Mouse (Mus musculus) cerebellum, postnatal 14 days (tissue): ENCODE measurements around the gene Il9.

Experiments used
- DNase-seq, 2 experiments: peaks; one replicate each; pipeline ENCODE4 v3.0.0; 2021; ENCODE audit warnings: mixed read lengths in 2 of 2

The Il9 gene

DNA sequence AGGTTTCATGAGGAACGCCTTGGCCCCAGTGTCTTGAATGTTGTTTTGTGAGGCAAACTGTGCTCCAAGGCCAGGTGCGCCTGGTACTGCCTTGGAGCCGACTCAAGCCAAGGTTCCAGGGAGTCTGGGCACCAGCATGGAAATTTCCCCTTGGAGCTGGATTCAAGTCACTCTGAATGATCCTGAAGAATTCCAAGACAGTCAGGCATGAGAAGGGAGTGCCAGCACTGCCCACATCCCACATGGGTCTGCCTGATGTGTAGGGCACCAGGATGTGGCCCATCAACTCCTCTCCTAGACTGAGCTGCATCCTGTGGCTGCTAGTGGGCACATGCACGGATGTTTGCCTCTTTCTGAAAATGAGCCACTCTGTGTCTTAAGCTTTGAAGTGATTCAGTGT is 13.5 kb downstream of the Il9 start:
- no peak for DNase-seq

DNA sequence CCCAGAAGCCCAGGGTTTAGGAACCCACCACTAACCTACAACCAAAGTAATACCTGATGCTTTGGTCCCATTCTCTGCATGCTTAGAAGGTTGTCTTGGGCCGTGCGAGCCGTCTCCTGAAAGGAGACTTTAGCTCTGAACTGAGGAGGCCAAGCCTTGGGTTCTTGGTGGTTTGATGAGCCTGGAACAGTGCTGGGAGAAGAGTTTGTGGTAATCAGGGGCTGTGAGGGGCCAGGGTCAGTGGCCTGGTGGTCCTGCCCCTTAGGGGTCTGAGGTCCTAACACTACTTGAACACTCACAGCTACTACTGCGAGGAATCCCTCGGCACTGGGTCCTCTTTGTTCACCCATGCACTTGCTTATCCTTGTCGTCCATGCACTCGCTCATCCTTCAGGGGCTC is 14.3 kb downstream of the Il9 start:
- no peak for DNase-seq

DNA sequence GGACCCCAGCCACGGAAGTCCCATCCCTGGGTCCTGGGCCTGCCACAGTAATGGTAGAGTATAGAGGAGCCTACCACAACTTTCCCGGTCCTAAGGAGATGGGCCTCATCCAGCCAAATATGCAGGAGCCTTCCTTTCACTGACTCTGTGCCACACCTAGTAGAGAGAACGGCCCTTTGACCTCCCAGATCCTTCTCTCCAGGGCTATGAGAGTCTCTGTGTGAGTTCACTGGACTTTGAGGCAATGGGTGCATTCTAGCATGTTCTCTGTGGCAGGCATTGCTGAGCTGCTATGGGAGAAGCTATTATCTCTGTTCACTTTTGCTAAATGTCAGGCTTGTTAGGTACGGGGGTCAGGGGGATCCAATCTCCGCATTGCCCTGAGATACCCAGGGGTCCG is 18.3 kb downstream of the Il9 start:
- no peak for DNase-seq

DNA sequence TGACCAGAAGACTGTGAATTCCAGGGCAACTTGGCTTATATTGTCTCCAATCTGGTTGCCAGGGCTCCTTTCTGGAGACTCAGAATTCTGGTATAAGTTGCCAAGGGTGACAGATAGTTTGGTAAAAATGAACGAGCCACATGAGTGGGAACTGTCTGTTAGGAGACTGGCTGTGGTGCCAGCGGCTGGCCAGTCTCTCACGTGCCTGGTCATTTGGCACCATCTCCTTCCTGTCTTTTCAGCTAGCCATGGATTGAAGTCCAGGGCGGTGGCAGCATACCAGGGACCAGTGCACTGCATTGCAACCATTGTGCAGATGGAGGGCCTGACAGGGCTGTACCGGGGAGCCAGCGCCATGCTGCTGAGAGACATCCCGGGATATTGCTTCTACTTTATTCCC is 18.8 kb downstream of the Il9 start:
- peak; percentile 49 to 54 for DNase-seq

DNA sequence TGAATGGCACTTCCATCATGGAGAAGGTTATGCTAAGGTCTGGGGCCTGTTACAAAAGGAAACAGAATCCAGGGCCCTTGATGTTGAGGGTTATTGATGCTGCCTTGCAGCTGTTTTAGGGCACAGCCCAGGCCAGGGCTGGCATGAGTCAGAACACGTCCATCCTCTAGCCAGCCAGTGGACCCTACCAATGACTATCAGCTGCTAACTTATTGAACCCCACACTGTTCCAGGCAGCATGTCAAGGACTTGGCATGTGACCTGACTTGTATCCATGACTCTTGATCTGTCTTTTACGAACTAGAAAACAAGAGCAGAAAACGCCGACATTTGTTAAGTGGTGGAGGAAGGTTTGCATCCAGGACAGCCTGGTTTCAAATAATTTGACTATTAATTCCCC is 19.3 kb downstream of the Il9 start:
- no peak for DNase-seq

DNA sequence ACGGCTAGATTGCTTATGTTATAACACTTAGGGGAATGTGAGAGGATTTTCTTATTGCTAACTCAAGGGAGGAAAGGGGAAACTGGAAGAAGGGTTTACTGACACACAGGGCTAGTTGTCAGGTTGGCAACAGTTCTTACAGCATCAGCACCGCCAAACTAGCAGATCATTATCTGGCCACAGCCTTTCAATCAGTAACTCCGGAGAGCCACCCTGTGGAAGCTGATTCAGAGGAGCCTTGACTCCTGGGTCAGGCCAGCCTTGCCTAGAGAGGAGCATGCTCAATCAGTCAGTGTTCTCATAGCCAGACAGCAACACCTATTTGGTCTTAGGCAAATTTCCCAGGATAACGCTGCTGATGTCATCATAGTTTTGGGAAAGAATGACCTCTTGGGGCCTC is 20.6 kb downstream of the Il9 start:
- DNase-seq, result no peak

DNA sequence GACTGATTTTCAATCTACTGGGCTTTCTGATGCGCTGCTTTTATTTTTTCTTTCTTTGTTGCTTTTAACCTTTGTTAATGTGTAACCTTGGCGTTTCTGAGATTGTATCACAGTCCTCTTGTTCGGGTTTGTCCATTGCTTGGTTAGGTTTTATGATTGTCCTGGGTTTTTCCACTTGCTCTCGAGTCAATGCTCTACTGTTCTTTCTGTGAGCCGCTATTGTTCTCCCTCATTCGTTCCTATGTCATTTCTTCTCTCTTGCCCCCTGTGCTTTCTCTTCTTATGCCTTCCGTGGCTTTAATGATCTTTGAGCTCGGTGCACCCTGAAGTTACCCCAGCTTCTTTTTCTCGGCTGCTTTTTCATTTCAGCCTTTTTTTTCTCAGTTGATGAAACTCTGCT is 24.0 kb downstream of the Il9 start:
- DNase-seq, result no peak

DNA sequence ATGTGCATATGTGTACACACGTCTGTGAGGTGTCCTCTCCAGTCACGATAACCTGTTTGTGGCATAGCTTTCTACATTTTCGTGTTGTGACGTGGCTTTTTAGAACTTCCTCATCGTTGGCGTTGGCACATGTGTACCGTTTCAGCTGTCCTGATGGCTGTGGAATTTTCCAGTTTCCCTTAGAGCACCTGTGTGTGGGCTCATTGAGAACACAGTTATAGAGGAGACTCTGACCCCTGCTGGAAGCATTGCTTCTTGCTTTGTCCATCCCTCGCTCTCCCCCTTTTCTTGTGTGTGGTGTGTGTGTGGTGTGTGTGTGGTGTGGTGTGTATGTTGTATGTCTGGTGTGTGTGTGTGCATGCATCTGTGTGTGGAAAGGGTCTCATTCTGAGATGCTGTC is 32.0 kb downstream of the Il9 start:
- no peak for DNase-seq

DNA sequence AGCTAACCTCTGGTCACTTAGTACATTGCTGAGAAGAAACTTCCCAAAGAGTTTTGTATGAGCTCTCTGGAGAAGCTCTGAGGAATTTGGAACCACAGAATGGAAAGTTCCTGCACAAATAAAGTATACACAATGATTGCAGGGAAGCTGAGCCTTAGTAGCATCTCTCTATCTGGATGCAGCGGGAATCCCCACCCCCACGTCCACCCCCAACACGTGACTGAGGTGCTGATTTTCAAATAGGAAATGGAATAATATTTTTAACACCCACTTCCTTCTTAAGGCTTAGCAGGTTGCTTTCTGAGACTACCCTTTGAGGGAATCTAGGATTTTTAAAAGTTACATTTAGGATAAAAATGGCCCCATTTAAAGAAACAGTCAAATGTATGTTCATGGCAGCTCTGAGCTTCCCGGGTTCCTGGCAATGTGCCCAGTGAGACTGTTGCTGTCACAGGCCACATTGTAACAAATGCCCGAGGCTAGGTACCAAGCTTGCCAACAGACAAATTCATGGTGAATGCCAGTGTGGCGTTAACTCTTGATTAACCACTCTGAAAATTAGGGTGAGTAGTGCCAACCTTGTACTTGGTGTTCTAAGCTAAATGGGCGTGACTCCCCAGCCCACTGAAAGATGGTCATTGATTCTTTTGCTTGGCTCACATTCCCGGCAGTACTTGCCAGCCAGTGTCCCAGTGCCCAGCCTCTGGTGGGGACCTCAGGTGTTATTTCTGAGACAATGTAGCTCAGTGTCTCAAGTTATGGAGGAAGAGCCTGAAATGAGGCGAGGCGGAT is 32.6 kb downstream of the Il9 start:
- DNase-seq, result peak; percentile 86 to 90

DNA sequence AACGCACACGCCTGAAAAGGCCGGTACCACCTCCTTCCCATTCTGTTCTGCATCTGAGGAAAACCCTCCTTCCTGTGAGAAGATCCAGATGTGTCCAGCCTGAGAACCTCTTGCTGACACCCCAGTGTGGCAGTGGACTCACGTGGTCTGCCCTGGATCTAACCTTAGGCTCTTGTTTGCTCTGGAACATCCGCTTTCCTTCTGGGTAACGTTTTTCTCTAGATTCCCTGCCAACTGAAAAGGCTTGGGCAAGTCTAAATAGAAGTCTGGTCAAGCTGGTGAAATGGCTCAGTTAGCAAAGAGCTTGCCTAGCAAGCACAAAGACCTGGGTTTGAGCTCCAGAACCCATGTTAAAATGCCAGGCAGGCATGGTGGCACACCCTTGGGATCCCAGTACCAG is 37.0 kb downstream of the Il9 start:
- no peak for DNase-seq

DNA sequence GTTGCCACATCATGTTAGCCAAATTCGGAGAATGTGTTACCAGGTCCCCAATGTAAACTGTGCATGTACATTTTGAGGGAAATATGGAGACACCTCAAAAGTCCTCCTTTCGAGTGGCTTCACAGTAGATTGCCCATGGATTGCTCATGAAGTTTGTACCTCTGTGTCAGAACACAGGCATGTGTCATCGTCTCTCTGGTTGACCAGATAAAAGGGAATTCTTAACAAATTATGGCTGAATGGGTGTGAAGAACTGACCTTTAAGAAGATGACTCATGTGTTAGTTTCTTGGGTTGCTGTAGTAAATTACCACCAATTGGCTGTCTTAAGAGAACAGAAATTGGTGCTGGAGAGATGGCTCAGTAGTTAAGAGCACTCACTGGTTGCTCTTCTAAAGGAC is 37.9 kb downstream of the Il9 start:
- DNase-seq, result no peak

DNA sequence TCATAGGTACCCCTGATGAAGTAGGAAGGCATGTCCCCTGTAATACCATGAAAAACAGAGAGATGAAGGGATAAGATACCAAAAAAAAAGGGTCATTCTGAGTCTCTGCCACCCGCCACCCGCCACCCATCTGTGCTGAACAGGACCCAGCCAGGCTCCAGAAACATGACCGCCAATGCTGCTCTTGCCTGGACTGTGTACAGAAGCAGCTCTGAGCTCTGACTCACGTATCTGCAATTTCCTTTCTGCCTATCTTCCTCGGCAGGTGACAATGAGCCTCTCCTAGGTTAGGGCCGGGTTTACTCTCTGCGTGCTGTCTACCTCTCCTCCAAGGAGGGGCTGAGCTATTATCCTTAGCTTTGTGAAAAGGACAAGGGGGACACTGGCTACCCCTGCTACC is 38.6 kb downstream of the Il9 start:
- DNase-seq, result no peak

DNA sequence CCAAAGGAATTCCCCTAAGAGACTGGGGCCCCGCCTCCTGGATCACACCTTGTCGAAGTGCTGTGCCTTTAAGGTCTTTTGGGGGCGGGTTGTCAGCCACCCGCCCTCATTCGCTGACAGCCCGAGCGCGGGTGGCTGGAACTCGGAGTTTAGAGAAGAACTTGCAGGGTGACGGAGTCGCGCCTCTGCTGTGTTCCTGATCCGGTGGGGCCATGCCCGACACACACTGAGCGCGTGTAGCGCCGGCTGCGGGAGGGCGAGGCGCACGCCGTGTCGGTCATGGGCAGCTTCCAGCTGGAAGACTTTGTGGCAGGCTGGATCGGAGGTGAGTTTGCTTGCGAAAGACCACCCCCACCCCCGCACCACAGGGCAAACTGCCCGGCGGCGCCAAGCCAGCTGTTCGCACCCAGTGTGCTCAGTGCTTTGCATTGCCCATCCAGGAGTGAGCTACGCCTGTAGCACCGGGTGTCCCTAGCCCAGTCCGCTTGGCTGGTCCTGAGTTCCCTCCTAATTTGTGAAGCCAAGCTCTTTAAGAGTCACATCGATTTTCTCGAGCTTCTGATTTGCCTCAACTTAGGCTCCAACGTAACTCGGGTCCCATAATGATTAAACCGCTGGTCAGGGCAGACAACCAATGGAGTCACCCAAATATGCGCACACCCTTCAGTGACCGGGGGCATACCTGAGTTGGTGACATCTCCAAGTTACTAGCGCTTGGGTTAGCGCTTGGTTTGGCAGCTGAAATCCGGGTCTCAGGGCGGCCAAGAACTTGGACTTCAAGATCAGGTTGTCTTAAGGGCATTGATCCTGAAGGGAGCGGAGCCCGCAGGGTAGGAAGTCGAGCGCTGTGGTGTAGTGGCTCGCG is 43.6 kb downstream of the Il9 start, which contains the start of gene Slc25a48:
Gene Slc25a48 (plus strand): TSS at position 145 of the 865 bp plus-strand sequence.
- no peak for DNase-seq

DNA sequence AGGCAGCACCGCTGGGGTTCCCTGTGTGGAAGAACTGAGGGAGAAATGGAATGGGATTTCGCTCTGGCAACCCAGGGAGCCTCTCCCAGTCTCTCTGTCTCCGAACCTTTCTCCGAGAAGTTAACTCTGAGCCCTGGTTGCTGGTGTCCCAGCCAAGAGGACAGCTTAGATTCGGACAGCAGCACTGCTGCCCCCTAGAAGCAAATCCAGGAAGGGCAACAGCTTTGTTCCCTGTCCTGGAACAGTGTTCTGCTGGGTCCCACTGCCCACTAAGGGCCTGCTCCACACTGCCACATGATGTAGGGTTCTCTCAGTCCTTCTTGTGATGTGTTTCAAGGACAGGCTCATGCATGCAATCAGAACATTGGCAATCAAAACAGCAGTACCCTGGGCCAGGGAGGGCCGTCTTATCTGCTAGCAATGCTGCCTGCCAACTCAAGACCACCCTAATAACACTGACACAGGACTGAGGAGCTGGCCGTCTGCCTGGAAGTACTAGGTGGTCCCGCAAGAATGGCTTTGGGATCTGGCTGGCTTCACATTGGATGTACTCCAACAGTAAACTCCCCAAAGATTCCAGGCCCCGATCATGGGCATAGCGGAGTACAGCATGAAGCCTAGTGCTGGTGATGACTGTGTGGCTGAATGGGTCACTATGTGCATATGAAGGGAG is 46.3 kb downstream of the Il9 start:
- DNase-seq, result peak; percentile 28 to 47

DNA sequence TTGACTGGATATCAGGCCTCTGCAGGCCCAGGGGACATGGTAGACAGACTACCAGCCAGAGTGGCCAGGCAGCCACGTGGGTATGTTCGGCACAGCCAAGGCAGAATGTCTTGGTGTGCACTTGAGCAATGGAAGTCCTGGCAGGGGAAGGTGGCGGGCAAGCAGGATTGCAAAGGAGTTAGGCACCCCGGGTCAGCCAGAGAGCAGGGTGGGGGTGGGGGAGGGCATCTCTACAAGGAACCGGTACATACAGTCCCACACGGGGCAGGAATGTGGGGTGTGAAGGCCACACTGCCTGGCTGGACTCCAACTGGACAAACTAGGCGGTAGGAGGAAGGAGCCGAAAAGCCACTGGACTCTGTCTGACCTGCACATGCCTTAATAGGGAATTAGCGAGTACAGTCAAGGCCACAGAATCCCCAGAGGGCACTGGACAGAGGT is 47.7 kb downstream of the Il9 start:
- peak in 1 of 2 experiments; percentile 39 for DNase-seq

DNA sequence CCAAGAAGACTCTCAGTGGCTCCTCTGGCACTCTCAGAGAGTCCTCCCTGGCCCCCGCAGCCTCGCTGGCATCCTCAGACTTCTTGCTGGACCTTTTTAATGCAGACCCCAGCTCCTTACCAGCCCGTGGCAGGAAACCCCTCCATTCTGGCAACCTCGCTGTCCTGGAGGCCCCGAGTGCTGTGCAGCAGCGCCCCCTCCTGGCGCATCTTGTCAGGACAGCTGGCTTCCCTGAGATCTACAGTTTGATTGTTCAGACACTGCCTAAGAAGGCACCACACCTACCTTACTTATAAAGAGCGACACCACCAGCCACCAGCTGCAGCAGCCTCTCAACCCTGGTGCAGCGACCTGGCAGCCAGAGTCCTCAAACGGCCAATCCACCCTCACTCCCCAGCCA is 48.6 kb downstream of the Il9 start:
- DNase-seq, result peak; percentile 87 to 94

DNA sequence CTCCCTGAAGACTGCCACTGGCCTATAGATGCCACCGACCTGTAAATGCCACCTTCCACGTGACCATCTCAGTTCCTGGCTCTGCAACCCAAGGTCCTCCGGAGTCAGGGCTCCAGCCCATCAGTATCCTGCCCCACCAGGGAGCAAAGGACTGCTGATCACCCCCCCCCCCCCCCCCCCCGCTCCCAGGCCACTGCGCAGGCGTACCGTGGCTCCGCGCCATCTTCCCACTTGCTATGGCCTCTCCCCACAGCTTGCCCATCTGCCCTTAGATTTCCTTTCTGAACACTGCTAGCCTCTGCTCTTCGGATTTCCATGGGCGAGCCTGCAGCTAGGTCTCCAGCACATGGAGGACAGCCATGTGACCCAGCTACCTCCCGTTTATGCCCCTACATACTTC is 49.5 kb downstream of the Il9 start:
- DNase-seq, result peak; percentile 85 to 89
